Mouse (Mus musculus) heart, embryonic 16.5 days (tissue): ENCODE data around the gene Kcnmb2. TPM values are rescaled to one million over a fixed set of nuclear protein-coding genes. Genes with fewer than 3 reads are reported as not detected.

Source experiments
- ATAC-seq: fragments of 200-750 bp; cut with Nextera tagmentation; replicated peaks from 2 replicates; pipeline ENCODE4 v1.8.0; 2017; ENCODE audit warnings: moderate number of reproducible peaks; ENCODE audit not compliant: insufficient read depth, low FRiP score; ENCODE audit errors: extremely low read depth
- H3K27ac ChIP-seq: fragments of 300-500 bp; sonication (generic); 2 replicates; pipeline ENCODE4 v1.5.1; 2014; ENCODE audit warnings: mild to moderate bottlenecking, low read length, control low read depth, moderate library complexity
- H3K27me3 ChIP-seq: fragments of 300-500 bp; sonication (generic); 2 replicates; pipeline ENCODE4 v1.6.1; 2014; ENCODE audit warnings: low read length, mixed read lengths; ENCODE audit not compliant: control insufficient read depth, insufficient read depth
- H3K36me3 ChIP-seq: fragments of 300-500 bp; sonication (generic); 2 replicates; pipeline ENCODE4 v1.6.1; 2014; ENCODE audit not compliant: control insufficient read depth, insufficient read depth
- H3K4me1 ChIP-seq: fragments of 300-500 bp; sonication (generic); 2 replicates; pipeline ENCODE4 v1.6.1; 2014; ENCODE audit warnings: low read length, mixed read lengths; ENCODE audit not compliant: control insufficient read depth, insufficient read depth
- H3K4me2 ChIP-seq: fragments of 300-500 bp; sonication (generic); 2 replicates; pipeline ENCODE4 v1.6.1; 2014; ENCODE audit warnings: low read depth, mild to moderate bottlenecking, control low read depth, low read length
- H3K4me3 ChIP-seq: fragments of 300-500 bp; sonication (generic); 2 replicates; pipeline ENCODE4 v1.5.1; 2014; ENCODE audit warnings: mild to moderate bottlenecking, control low read depth, low read length
- H3K9ac ChIP-seq: fragments of 300-500 bp; sonication (generic); 2 replicates; pipeline ENCODE4 v1.6.1; 2014; ENCODE audit warnings: low read length, control low read depth
- H3K9me3 ChIP-seq: fragments of 300-500 bp; sonication (generic); replicated peaks from 2 replicates; pipeline ENCODE4 v1.6.1; 2016; ENCODE audit warnings: low read length; ENCODE audit not compliant: control insufficient read depth
- WGBS: fragments of 180-500 bp; shearing (Covaris S2); extraction: QIAGEN DNeasy Blood & Tissue Kit; methylation state at CpG from one replicate; pipeline ENCODE4 v1.1.7; 2014; 5-methylcytosine and 5-hydroxymethylcytosine counted together
- polyA plus RNA-seq: library from polyadenylated mRNA; unstranded; fragments of >200 nt; fragmentation: Nextera tagmentation; extraction: Ambion mirVana; gene quantifications from 2 replicates; pipeline ENCODE4 v1.2.1, GENCODE M21; 2015

Gene Kcnmb2
- polyA plus RNA-seq, 1 experiment from 2014 or later = 0.66 TPM

DNA sequence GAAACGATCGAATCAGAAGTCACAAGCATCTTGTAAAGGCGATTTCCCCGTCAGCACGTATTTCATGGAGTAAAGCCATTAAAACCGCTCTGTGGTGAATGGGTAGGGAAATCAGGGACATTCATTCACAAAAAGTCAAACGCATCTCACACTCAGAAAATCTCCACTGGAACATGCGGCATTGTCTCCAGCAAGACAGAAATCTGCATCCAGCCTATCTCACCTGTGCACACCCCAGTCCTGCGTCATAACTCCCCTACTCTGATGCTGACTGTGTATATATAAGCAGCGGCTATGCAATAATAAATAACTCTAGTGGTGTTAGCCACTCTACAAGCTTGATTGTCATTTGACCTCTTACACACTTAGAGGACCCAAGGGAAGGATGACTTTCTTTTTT is 199.1 kb downstream of the Kcnmb2 start:
- H3K4me3 ChIP-seq = no peak overlapping the region
- H3K36me3 ChIP-seq = no peaks in the 10 kb centered on the region
- H3K27me3 ChIP-seq = no peaks in the 10 kb centered on the region
- H3K9me3 ChIP-seq = no peaks in the 10 kb centered on the region
- H3K9ac ChIP-seq = no peak overlapping the region
- ATAC-seq = no peak
- H3K27ac ChIP-seq = no peak overlapping the region
- no peaks in the 10 kb centered on the region for H3K4me1 ChIP-seq
- no peak overlapping the region for H3K4me2 ChIP-seq
- 81% methylated on average over 10 of the region's 10 CpGs for WGBS

DNA sequence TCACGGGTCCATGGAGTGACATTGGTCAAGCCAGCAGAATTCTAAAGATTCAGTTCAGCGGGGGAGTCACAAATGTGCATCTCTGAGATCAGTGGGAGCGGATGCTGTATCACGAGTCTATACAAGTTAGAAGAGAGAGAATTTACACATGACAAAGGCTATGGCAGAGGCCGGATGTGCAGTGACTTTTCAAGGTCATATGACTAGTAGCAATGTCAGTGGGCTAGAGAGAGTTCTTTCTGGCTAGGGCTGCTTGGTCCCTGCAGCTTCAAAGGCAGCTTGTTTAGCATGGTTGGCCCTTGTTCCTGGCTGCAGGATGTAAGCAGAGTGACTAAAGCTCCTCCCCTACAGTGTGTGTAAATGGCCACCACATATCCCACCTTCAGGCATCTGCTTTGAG is 217.5 kb downstream of the Kcnmb2 start:
- H3K27ac ChIP-seq = no peak overlapping the region
- no peak overlapping the region for H3K9ac ChIP-seq
- ATAC-seq = no peak
- 71% methylated on average over 5 of the region's 5 CpGs for WGBS
- no peak overlapping the region for H3K4me3 ChIP-seq
- no peaks in the 10 kb centered on the region for H3K27me3 ChIP-seq
- H3K36me3 ChIP-seq = no peaks in the 10 kb centered on the region
- no peaks in the 10 kb centered on the region for H3K9me3 ChIP-seq
- H3K4me1 ChIP-seq = no peaks in the 10 kb centered on the region
- no peak overlapping the region for H3K4me2 ChIP-seq

DNA sequence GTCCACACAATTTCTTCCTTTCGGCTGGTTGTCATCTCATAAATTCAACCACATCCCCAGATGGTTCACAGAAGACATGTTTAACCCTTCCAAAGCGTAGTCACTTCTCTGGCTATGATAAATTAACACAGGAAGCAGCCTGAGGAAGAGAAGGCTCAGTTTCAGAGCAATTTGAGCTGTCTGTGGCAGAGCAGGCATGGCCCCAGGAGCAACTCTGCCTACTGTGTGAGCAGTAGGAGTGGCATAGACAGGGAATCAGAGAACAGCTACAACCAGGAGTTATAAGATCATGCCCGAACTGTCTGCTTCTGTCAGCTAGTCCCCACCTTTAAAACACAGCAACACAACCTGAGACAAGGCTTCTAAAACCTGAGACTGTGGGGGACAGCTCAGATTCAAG is 219.4 kb downstream of the Kcnmb2 start:
- Histone ChIP-seq H3K27me3 (no peaks in the 10 kb centered on the region), H3K4me1 (no peaks in the 10 kb centered on the region), H3K36me3 (no peaks in the 10 kb centered on the region), H3K9me3 (no peaks in the 10 kb centered on the region), H3K4me2 (no peak overlapping the region), H3K27ac (no peak overlapping the region), H3K4me3 (no peak overlapping the region), H3K9ac (no peak overlapping the region)
- ATAC-seq = no peak
- WGBS = 59% methylated on average over 3 of the region's 3 CpGs

DNA sequence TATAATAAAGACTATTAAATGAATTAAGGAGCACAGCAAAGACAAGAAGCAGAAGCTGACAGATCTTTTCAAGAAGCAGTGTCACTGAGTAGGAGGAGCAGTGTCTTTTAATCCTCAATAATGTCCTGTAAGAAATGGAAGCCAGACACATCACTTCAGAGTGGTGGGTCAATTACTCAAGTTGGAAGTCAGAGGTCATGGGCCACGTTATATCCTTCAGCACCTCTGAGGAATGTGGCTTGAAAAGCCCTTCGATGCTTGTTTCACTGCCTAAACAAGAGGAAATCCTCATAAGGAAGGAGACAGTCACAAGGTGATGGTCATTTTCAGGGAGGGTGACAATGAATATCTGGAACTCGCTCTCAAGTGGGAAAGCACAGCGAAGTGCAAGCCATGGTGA is 223.1 kb downstream of the Kcnmb2 start:
- no peak overlapping the region for H3K4me2 ChIP-seq
- WGBS = 58% methylated on average over 4 of the region's 4 CpGs
- no peaks in the 10 kb centered on the region for H3K36me3 ChIP-seq
- H3K9me3 ChIP-seq = no peaks in the 10 kb centered on the region; the same call in 1 of the 2 replicates
- no peaks in the 10 kb centered on the region for H3K27me3 ChIP-seq
- no peaks in the 10 kb centered on the region for H3K4me1 ChIP-seq
- H3K9ac ChIP-seq = no peak overlapping the region
- H3K4me3 ChIP-seq = no peak overlapping the region
- no peak for ATAC-seq
- no peak overlapping the region for H3K27ac ChIP-seq

DNA sequence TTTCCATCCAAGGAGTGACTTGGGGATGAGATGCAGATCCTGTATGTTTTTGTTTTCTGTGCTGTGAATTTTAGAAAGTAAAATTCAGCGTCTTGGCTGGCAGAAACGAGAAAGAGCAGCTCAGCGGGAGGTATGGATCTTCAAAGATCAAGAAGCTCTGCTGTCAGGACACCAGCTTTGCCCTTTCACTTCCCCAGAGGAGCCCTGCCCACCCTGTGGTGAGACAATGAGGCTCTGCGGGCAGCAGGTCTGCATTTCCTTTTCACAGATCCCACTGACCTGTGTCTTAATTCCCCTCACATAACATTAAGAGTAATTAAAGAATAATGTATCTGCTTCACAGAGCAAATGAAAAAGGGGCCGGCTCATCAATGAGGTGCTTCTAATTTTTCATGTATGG is 226.1 kb downstream of the Kcnmb2 start:
- Histone ChIP-seq H3K9ac (no peak overlapping the region), H3K9me3 (no peaks in the 10 kb centered on the region; the same call in 1 of the 2 replicates), H3K27ac (no peak overlapping the region), H3K4me2 (no peak overlapping the region), H3K27me3 (no peaks in the 10 kb centered on the region), H3K4me1 (no peaks in the 10 kb centered on the region), H3K4me3 (no peak overlapping the region), H3K36me3 (no peaks in the 10 kb centered on the region)
- WGBS = 6% methylated on average over 5 of the region's 5 CpGs
- no peak for ATAC-seq

DNA sequence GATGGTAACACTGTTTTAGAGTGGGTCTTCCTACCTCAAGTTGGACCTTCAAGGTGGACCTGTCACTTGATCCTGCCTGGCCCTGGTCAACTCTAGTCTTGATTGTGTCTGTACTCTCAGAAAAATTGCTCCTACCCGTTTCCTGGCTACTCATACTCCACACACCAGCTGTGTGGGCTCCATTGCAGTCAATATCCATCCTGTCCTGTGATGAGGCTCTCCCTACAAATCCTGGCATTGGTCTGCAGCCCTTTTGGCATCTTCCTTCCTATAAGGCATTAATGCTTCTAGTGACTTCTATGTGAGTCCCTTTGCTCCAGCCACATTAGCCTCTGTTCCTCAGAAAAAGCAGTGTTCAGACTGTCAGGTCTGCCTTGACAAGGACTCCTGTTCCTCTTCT is 228.4 kb downstream of the Kcnmb2 start:
- no peak for ATAC-seq
- Histone ChIP-seq H3K4me1 (no peaks in the 10 kb centered on the region), H3K27ac (no peak overlapping the region), H3K4me2 (no peak overlapping the region), H3K36me3 (no peaks in the 10 kb centered on the region), H3K9me3 (no peaks in the 10 kb centered on the region; the same call in 1 of the 2 replicates), H3K9ac (no peak overlapping the region), H3K27me3 (no peaks in the 10 kb centered on the region), H3K4me3 (no peak overlapping the region)
- 48% methylated on average over 1 of the region's 1 CpGs for WGBS

DNA sequence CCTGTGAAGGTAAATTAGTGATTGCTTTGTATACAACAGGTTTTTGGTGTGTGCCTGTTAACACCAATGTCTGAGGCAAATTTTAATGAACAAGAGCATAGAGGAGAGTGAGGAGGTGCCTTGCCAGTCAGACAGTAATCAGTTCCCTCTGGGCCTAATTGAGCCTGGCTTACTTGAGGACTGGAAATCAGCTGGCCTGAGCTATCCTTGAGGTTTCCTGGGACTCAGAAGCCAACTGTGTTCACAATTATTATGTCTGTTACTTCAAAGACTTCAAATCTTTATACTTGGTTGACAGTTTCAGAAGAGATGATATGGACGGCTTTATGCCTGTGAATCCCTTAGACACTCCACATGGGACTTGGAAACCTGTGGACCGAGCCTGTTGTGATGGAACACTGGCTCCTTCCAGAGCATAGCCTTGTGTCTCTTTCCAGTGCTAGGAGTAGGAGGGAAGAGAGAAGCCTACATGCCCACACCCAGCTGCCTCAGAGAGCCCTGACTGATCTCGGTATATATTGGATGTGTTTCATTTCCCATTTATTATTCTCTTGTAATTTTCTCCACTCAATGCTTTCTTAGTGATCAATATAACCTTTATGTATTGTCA is 230.2 kb downstream of the Kcnmb2 start:
- Histone ChIP-seq H3K27ac (no peak overlapping the region), H3K4me2 (no peak overlapping the region), H3K4me3 (no peak overlapping the region), H3K27me3 (no peaks in the 10 kb centered on the region), H3K36me3 (no peaks in the 10 kb centered on the region), H3K4me1 (no peaks in the 10 kb centered on the region), H3K9me3 (no peaks in the 10 kb centered on the region; the same call in none of the 2 replicates), H3K9ac (no peak overlapping the region)
- 77% methylated on average over 3 of the region's 3 CpGs for WGBS
- ATAC-seq = no peak

DNA sequence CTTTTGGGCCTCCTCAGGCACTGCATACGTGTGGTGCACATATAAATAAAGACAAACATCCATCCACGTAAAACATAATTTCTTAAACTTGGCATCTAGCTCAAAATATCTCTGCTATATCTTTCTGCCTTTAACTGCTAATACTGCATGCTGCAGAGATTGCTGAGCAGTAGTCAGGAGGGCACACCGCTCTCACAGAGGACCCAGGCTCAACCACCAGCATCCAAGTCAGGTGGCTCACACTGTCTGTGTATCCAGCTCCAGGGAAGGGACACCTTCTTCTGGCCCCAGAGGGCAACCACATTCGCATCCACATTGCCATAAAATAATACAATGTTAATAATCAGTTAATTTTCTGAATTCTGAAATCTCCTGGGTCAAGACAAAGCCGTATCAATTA is 241.9 kb downstream of the Kcnmb2 start:
- no peak overlapping the region for H3K27ac ChIP-seq
- no peaks in the 10 kb centered on the region for H3K36me3 ChIP-seq
- H3K4me3 ChIP-seq = no peak overlapping the region
- ATAC-seq = no peak
- H3K9ac ChIP-seq = no peak overlapping the region
- 85% methylated on average over 5 of the region's 5 CpGs for WGBS
- no peaks in the 10 kb centered on the region for H3K4me1 ChIP-seq
- H3K4me2 ChIP-seq = no peak overlapping the region
- H3K9me3 ChIP-seq = no peaks in the 10 kb centered on the region
- H3K27me3 ChIP-seq = no peaks in the 10 kb centered on the region

DNA sequence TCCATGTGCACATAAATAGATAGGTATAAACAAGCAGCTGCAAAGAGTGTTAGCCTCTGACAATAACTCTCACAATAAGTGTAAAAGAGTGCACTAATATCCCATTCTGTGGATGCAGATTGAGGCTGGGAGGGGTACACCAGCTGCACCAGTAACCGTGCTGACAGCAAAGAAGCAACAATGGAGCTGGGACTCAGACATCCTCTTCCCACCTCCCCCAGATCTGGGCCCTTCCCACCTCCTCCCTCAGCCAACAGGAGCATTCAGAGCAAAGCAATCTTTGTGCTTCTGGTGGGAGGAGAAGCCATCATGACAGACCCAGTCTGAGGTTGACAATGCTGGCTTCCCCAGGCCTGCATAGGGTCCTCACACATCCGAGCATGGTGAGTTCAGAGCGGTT is 242.3 kb downstream of the Kcnmb2 start:
- Histone ChIP-seq H3K27me3 (no peaks in the 10 kb centered on the region), H3K9ac (no peak overlapping the region), H3K4me2 (no peak overlapping the region), H3K4me3 (no peak overlapping the region), H3K9me3 (no peaks in the 10 kb centered on the region), H3K36me3 (no peaks in the 10 kb centered on the region), H3K27ac (no peak overlapping the region), H3K4me1 (no peaks in the 10 kb centered on the region)
- no peak for ATAC-seq
- WGBS = 56% methylated on average over 3 of the region's 3 CpGs
